ENCODE assay signal across 22 mouse cellular contexts in genomic region chr7:127357871-127358270, GRCm38 (mm10). TPM values are rescaled to one million over a fixed set of nuclear protein-coding genes. Genes with fewer than 3 reads are reported as not detected.
DNase-seq lines count a peak whose midpoint lies in the region; ATAC-seq and TF ChIP-seq lines count a peak whose summit lies in the region.
"Had no signal": no experiment of that assay in that cellular context is flagged by ENCODE, and none has a peak within 500 bp of the region (broad histone marks: within the 10 kb centered on the region; RNA-seq: fewer than 3 reads in every experiment).

No protein-coding gene starts in this region.

- H3K27me3 ChIP-seq in liver, adult 2 months (ENCODE audit: control insufficient read depth, insufficient read depth, low read length) = no peaks in the 10 kb centered on the region
- H3K27me3 ChIP-seq in liver, embryonic 12.5 days (replicated peaks) = peaks cover 41% of the 10 kb centered on the region
- no peaks in the 10 kb centered on the region; the same call in 1 of the 2 replicates for H3K27me3 ChIP-seq in midbrain, embryonic 11.5 days (ENCODE audit: control insufficient read depth, insufficient read depth, low read length)
- H3K27me3 ChIP-seq in midbrain, embryonic 13.5 days = peaks cover 14% of the 10 kb centered on the region; the same call in 1 of the 2 replicates
- peaks cover 3% of the 10 kb centered on the region; the same call in 1 of the 2 replicates for H3K27me3 ChIP-seq in midbrain, postnatal 0 days (ENCODE audit: insufficient read depth, low read length)
- no peaks in the 10 kb centered on the region for H3K27me3 ChIP-seq in midbrain, embryonic 16.5 days (ENCODE audit: control insufficient read depth, insufficient read depth, low read depth, low read length)

- intact Hi-C loops in left cerebral cortex, postnatal 4 days (cut with DNase I) = no loop called here

- H3K4me3 ChIP-seq in liver, adult 2 months (ENCODE audit: insufficient read depth, low read depth, low read length) = no peak overlapping the region
- H3K4me3 ChIP-seq in liver, embryonic 12.5 days = no peak overlapping the region
- no peak overlapping the region for H3K4me3 ChIP-seq in midbrain, embryonic 11.5 days (ENCODE audit: low read depth, low read length)
- H3K4me3 ChIP-seq in midbrain, embryonic 13.5 days (replicated peaks) = no peak overlapping the region
- no peak overlapping the region for H3K4me3 ChIP-seq in midbrain, postnatal 0 days (ENCODE audit: low read depth, low read length)
- H3K4me3 ChIP-seq in midbrain, embryonic 16.5 days (ENCODE audit: low read depth, low read length) = no peak overlapping the region

- peaks cover 5% of the 10 kb centered on the region for H3K4me1 ChIP-seq in liver, adult 2 months (ENCODE audit: control insufficient read depth, insufficient read depth, low read length)
- H3K4me1 ChIP-seq in liver, embryonic 12.5 days = 0 out of 2 replicates have a peak, but pooled peaks cover 5% of the 10 kb centered on the region
- no peaks in the 10 kb centered on the region for H3K4me1 ChIP-seq in midbrain, embryonic 11.5 days (ENCODE audit: control insufficient read depth, insufficient read depth, low read length)
- 0 out of 2 replicates have a peak, but pooled peaks cover 3% of the 10 kb centered on the region for H3K4me1 ChIP-seq in midbrain, embryonic 13.5 days (replicated peaks)
- no peaks in the 10 kb centered on the region for H3K4me1 ChIP-seq in midbrain, postnatal 0 days (ENCODE audit: insufficient read depth, low read length)
- no peaks in the 10 kb centered on the region for H3K4me1 ChIP-seq in midbrain, embryonic 16.5 days (ENCODE audit: control insufficient read depth, insufficient read depth, low read length)

- peak; percentile 78 for DNase-seq in liver, adult 2 months (ENCODE audit: extremely low read depth, low read depth, low spot score)
- DNase-seq in midbrain, embryonic 11.5 days (ENCODE audit: low spot score, missing footprints) = peak; percentile 35
- no peak for DNase-seq in midbrain, postnatal 0 days (ENCODE audit: low spot score)
- peak; percentile 65 for DNase-seq in adipocyte (ENCODE audit: low spot score)
- no peak for DNase-seq in left cerebral cortex, postnatal 4 days
- DNase-seq: adrenal gland, adult 2 months; adrenal gland, adult 8-10 months; adrenal gland, postnatal 10 days; adrenal gland, postnatal 14 days; adrenal gland, postnatal 25 days; adrenal gland, postnatal 36 days; B cell, adult 2 months; cerebellum, adult 11 months; cerebellum, adult 11-12 months; cerebellum, adult 18-20 months had no signal

- H3K79me2 ChIP-seq in liver, adult 2 months (ENCODE audit: control insufficient read depth, insufficient read depth, low read length) = no peaks in the 10 kb centered on the region

- 35% methylated on average over 2 of the region's 2 CpGs for WGBS in liver, adult 2 months
- 46% methylated on average over 2 of the region's 2 CpGs for WGBS in liver, embryonic 12.5 days (ENCODE audit: insufficient replicate concordance)
- whole genome bisulfite sequencing in midbrain, embryonic 11.5 days = 72% methylated on average over 2 of the region's 2 CpGs
- WGBS in midbrain, embryonic 13.5 days = 54% methylated on average over 2 of the region's 2 CpGs
- WGBS in midbrain, postnatal 0 days = 64% methylated on average over 2 of the region's 2 CpGs
- WGBS in midbrain, embryonic 16.5 days = 72% methylated on average over 2 of the region's 2 CpGs

- H3K9ac ChIP-seq in liver, adult 2 months (ENCODE audit: low read depth, low read length) = no peak overlapping the region
- no peak overlapping the region for H3K9ac ChIP-seq in liver, embryonic 12.5 days
- H3K9ac ChIP-seq in midbrain, embryonic 11.5 days (ENCODE audit: low read length) = no peak overlapping the region
- H3K9ac ChIP-seq in midbrain, embryonic 13.5 days (replicated peaks) = no peak overlapping the region
- 0 out of 2 replicates have a peak overlapping the region, but pooled peaks have one; percentile 19 for H3K9ac ChIP-seq in midbrain, postnatal 0 days (replicated peaks; ENCODE audit: low read length, poor library complexity, severe bottlenecking)
- H3K9ac ChIP-seq in midbrain, embryonic 16.5 days (ENCODE audit: low read depth, low read length) = no peak overlapping the region

- no peaks in the 10 kb centered on the region for H3K9me3 ChIP-seq in liver, embryonic 12.5 days (replicated peaks)
- no peaks in the 10 kb centered on the region for H3K9me3 ChIP-seq in midbrain, embryonic 11.5 days (ENCODE audit: control insufficient read depth, low read length)
- H3K9me3 ChIP-seq in midbrain, embryonic 13.5 days = no peaks in the 10 kb centered on the region
- H3K9me3 ChIP-seq in midbrain, postnatal 0 days (ENCODE audit: low read length) = no peaks in the 10 kb centered on the region
- no peaks in the 10 kb centered on the region for H3K9me3 ChIP-seq in midbrain, embryonic 16.5 days (replicated peaks; ENCODE audit: control insufficient read depth, low read length, poor library complexity, severe bottlenecking)

- no peak for TF ChIP-seq POLR2A in liver, adult 2 months (IDR thresholded peaks at IDR 0.05; ENCODE audit: extremely low read depth, insufficient read depth, low read length)

- no peak for TF ChIP-seq CTCF in liver, adult 2 months (IDR thresholded peaks at IDR 0.05; ENCODE audit: low read depth, low read length)
- no peak for TF ChIP-seq CTCF in midbrain, postnatal 0 days (IDR thresholded peaks at IDR 0.05)

- no peaks in the 10 kb centered on the region for H3K36me3 ChIP-seq in liver, adult 2 months (ENCODE audit: control insufficient read depth, insufficient read depth, low read length)
- no peaks in the 10 kb centered on the region for H3K36me3 ChIP-seq in liver, embryonic 12.5 days
- no peaks in the 10 kb centered on the region for H3K36me3 ChIP-seq in midbrain, embryonic 11.5 days (ENCODE audit: control insufficient read depth, insufficient read depth, low read length)
- H3K36me3 ChIP-seq in midbrain, embryonic 13.5 days = no peaks in the 10 kb centered on the region
- H3K36me3 ChIP-seq in midbrain, postnatal 0 days (ENCODE audit: insufficient read depth, low read length) = no peaks in the 10 kb centered on the region
- no peaks in the 10 kb centered on the region for H3K36me3 ChIP-seq in midbrain, embryonic 16.5 days (ENCODE audit: control insufficient read depth, insufficient read depth, low read length)
- H3K36me3 ChIP-seq: G1E had no signal

- no peak overlapping the region for H3K4me2 ChIP-seq in liver, embryonic 12.5 days
- no peak overlapping the region for H3K4me2 ChIP-seq in midbrain, embryonic 11.5 days
- H3K4me2 ChIP-seq in midbrain, embryonic 13.5 days (replicated peaks) = no peak overlapping the region
- no peak overlapping the region for H3K4me2 ChIP-seq in midbrain, postnatal 0 days (ENCODE audit: low read depth, low read length, poor library complexity, severe bottlenecking)
- H3K4me2 ChIP-seq in midbrain, embryonic 16.5 days (ENCODE audit: low read length) = no peak overlapping the region

- H3K27ac ChIP-seq in liver, adult 2 months (replicated peaks; ENCODE audit: insufficient read depth, low read depth, low read length) = no peak overlapping the region
- H3K27ac ChIP-seq in liver, embryonic 12.5 days = no peak overlapping the region
- H3K27ac ChIP-seq in midbrain, embryonic 11.5 days (ENCODE audit: low read depth, low read length) = no peak overlapping the region
- H3K27ac ChIP-seq in midbrain, embryonic 13.5 days = no peak overlapping the region
- no peak overlapping the region for H3K27ac ChIP-seq in midbrain, postnatal 0 days (ENCODE audit: low read depth, low read length)
- H3K27ac ChIP-seq in midbrain, embryonic 16.5 days (ENCODE audit: low read length) = no peak overlapping the region

- ATAC-seq in liver, embryonic 12.5 days = no peak
- no peak for ATAC-seq in midbrain, embryonic 11.5 days (ENCODE audit: low FRiP score)
- no peak for ATAC-seq in midbrain, embryonic 13.5 days
- no peak for ATAC-seq in midbrain, postnatal 0 days (ENCODE audit: low FRiP score)
- ATAC-seq in midbrain, embryonic 16.5 days = no peak
- ATAC-seq: activated CD4-positive, CD25-positive, alpha-beta regulatory T cell, adult 4 months; CD4-positive, CD25-positive, alpha-beta regulatory T cell, adult 4 months; Patski had no signal

RNA-seq across cellular contexts. Expression of gene Zfp768, which starts 12.5 kb away (rescaled TPM):
- total RNA-seq in liver, adult 2 months (2014; rRNA removed) = 7.7 and 9.5 TPM in 2 replicates
- polyA plus RNA-seq in liver, adult 2 months (2012; rRNA removed) = 21.2 and 28.0 TPM in 2 replicates
- 4.8 and 5.2 TPM in 2 replicates for polyA plus RNA-seq in liver, embryonic 12.5 days (2016; fragmentation: Nextera tagmentation; extraction: Ambion mirVana)
- polyA plus RNA-seq in midbrain, embryonic 11.5 days (2014; fragmentation: Nextera tagmentation; extraction: Ambion mirVana) = 5.8 and 7.5 TPM in 2 replicates
- polyA plus RNA-seq in midbrain, embryonic 13.5 days (2015; fragmentation: Nextera tagmentation; extraction: Ambion mirVana) = 15.6 and 20.1 TPM in 2 replicates
- total RNA-seq in midbrain, postnatal 0 days (2014; rRNA removed) = 47.2 and 56.3 TPM in 2 replicates
- 12.7 and 14.9 TPM in 2 replicates for polyA plus RNA-seq in midbrain, postnatal 0 days (2015; fragmentation: Nextera tagmentation; extraction: Ambion mirVana)
- 16.3 and 17.7 TPM in 2 replicates for polyA plus RNA-seq in midbrain, embryonic 16.5 days (2015; fragmentation: Nextera tagmentation; extraction: Ambion mirVana)
- 10 to 100 TPM; 20.3 to 22.0 TPM for total RNA-seq in left cerebral cortex, postnatal 4 days (2021)
- polyA plus RNA-seq: CD4-positive, CD25-positive, alpha-beta regulatory T cell, adult 4 months had no signal

RNA-seq across cellular contexts. Expression of gene Zfp747, which starts 18.0 kb away (rescaled TPM):
- 3.6 and 3.7 TPM in 2 replicates for total RNA-seq in liver, adult 2 months (2014; rRNA removed)
- polyA plus RNA-seq in liver, adult 2 months (2012; rRNA removed) = 3.0 and 4.0 TPM in 2 replicates
- polyA plus RNA-seq in liver, embryonic 12.5 days (2016; fragmentation: Nextera tagmentation; extraction: Ambion mirVana) = 3.9 and 4.1 TPM in 2 replicates
- polyA plus RNA-seq in midbrain, embryonic 11.5 days (2014; fragmentation: Nextera tagmentation; extraction: Ambion mirVana) = 6.4 and 6.5 TPM in 2 replicates
- 8.4 and 9.3 TPM in 2 replicates for polyA plus RNA-seq in midbrain, embryonic 13.5 days (2015; fragmentation: Nextera tagmentation; extraction: Ambion mirVana)
- total RNA-seq in midbrain, postnatal 0 days (2014; rRNA removed) = 8.3 and 8.6 TPM in 2 replicates
- 4.0 and 5.8 TPM in 2 replicates for polyA plus RNA-seq in midbrain, postnatal 0 days (2015; fragmentation: Nextera tagmentation; extraction: Ambion mirVana)
- polyA plus RNA-seq in midbrain, embryonic 16.5 days (2015; fragmentation: Nextera tagmentation; extraction: Ambion mirVana) = 10.1 and 10.5 TPM in 2 replicates
- total RNA-seq in left cerebral cortex, postnatal 4 days (2021) = 1 to 10 TPM; 7.9 to 8.9 TPM

RNA-seq across cellular contexts. Expression of gene 9130019O22Rik, which starts 29.1 kb away (rescaled TPM):
- total RNA-seq in liver, adult 2 months (2014; rRNA removed) = 2.0 and 2.3 TPM in 2 replicates
- polyA plus RNA-seq in liver, adult 2 months (2012; rRNA removed) = 1.6 and 2.0 TPM in 2 replicates
- 2.1 and 2.4 TPM in 2 replicates for polyA plus RNA-seq in liver, embryonic 12.5 days (2016; fragmentation: Nextera tagmentation; extraction: Ambion mirVana)
- polyA plus RNA-seq in midbrain, embryonic 11.5 days (2014; fragmentation: Nextera tagmentation; extraction: Ambion mirVana) = 6.1 and 6.5 TPM in 2 replicates
- polyA plus RNA-seq in midbrain, embryonic 13.5 days (2015; fragmentation: Nextera tagmentation; extraction: Ambion mirVana) = 5.7 and 6.2 TPM in 2 replicates
- 4.0 and 4.1 TPM in 2 replicates for total RNA-seq in midbrain, postnatal 0 days (2014; rRNA removed)
- 1.4 and 2.0 TPM in 2 replicates for polyA plus RNA-seq in midbrain, postnatal 0 days (2015; fragmentation: Nextera tagmentation; extraction: Ambion mirVana)
- polyA plus RNA-seq in midbrain, embryonic 16.5 days (2015; fragmentation: Nextera tagmentation; extraction: Ambion mirVana) = 4.6 and 5.4 TPM in 2 replicates
- 1 to 10 TPM; 2.8 to 3.0 TPM for total RNA-seq in left cerebral cortex, postnatal 4 days (2021)

RNA-seq across cellular contexts. Expression of gene E430018J23Rik, which starts 35.6 kb away (rescaled TPM):
- 4.9 and 5.8 TPM in 2 replicates for total RNA-seq in liver, adult 2 months (2014; rRNA removed)
- 5.4 and 7.7 TPM in 2 replicates for polyA plus RNA-seq in liver, adult 2 months (2012; rRNA removed)
- polyA plus RNA-seq in liver, embryonic 12.5 days (2016; fragmentation: Nextera tagmentation; extraction: Ambion mirVana) = 1.7 and 1.8 TPM in 2 replicates
- 5.0 and 6.4 TPM in 2 replicates for polyA plus RNA-seq in midbrain, embryonic 11.5 days (2014; fragmentation: Nextera tagmentation; extraction: Ambion mirVana)
- 5.9 and 8.4 TPM in 2 replicates for polyA plus RNA-seq in midbrain, embryonic 13.5 days (2015; fragmentation: Nextera tagmentation; extraction: Ambion mirVana)
- total RNA-seq in midbrain, postnatal 0 days (2014; rRNA removed) = 8.5 and 9.1 TPM in 2 replicates
- polyA plus RNA-seq in midbrain, postnatal 0 days (2015; fragmentation: Nextera tagmentation; extraction: Ambion mirVana) = 1.4 and 1.9 TPM in 2 replicates
- 4.9 and 6.3 TPM in 2 replicates for polyA plus RNA-seq in midbrain, embryonic 16.5 days (2015; fragmentation: Nextera tagmentation; extraction: Ambion mirVana)
- total RNA-seq in left cerebral cortex, postnatal 4 days (2021) = 1 to 10 TPM; 4.6 to 7.6 TPM

RNA-seq across cellular contexts. Expression of gene Zfp764, which starts 48.8 kb away (rescaled TPM):
- 1.8 and 2.5 TPM in 2 replicates for total RNA-seq in liver, adult 2 months (2014; rRNA removed)
- polyA plus RNA-seq in liver, adult 2 months (2012; rRNA removed) = 1.3 and 1.8 TPM in 2 replicates
- polyA plus RNA-seq in liver, embryonic 12.5 days (2016; fragmentation: Nextera tagmentation; extraction: Ambion mirVana) = 2.4 and 2.5 TPM in 2 replicates
- polyA plus RNA-seq in midbrain, embryonic 11.5 days (2014; fragmentation: Nextera tagmentation; extraction: Ambion mirVana) = 6.8 and 7.1 TPM in 2 replicates
- polyA plus RNA-seq in midbrain, embryonic 13.5 days (2015; fragmentation: Nextera tagmentation; extraction: Ambion mirVana) = 5.1 and 5.2 TPM in 2 replicates
- 4.7 and 6.7 TPM in 2 replicates for total RNA-seq in midbrain, postnatal 0 days (2014; rRNA removed)
- 2.7 and 3.6 TPM in 2 replicates for polyA plus RNA-seq in midbrain, postnatal 0 days (2015; fragmentation: Nextera tagmentation; extraction: Ambion mirVana)
- polyA plus RNA-seq in midbrain, embryonic 16.5 days (2015; fragmentation: Nextera tagmentation; extraction: Ambion mirVana) = 4.9 and 5.3 TPM in 2 replicates
- total RNA-seq in left cerebral cortex, postnatal 4 days (2021) = 1 to 10 TPM; 4.3 to 4.4 TPM

Comparison
In these comparisons a context has a peak if more than half of its experiments do, and no peak if none do; other contexts are left out.
1. DNase-seq: peak in liver, adult 2 months (single experiment), midbrain, embryonic 11.5 days (single experiment) and adipocyte (single experiment); none in midbrain, postnatal 0 days (single experiment) and left cerebral cortex, postnatal 4 days (single experiment).